Comparison of ENCODE assay signal across 25 mouse cellular contexts in genomic region chr19:60199152-60199551, GRCm38 (mm10).
"Had no signal": no experiment of that assay in that cellular context is flagged by ENCODE, and none has a peak within 500 bp of the region (broad histone marks: within the 10 kb centered on the region; RNA-seq: fewer than 3 reads in every experiment).

No protein-coding gene starts in this region.

- H3K9me3 ChIP-seq: embryonic facial prominence, embryonic 10.5 days; embryonic facial prominence, embryonic 12.5 days; embryonic facial prominence, embryonic 13.5 days; embryonic facial prominence, embryonic 15.5 days; forebrain, embryonic 10.5 days; forebrain, embryonic 12.5 days; forebrain, embryonic 13.5 days; forebrain, embryonic 15.5 days; heart, embryonic 10.5 days had no signal

- H3K4me1 ChIP-seq: embryonic facial prominence, embryonic 15.5 days had no signal

- DNase-seq: cerebellum, adult 9-11 months; cerebellum, postnatal 10 days; cerebellum, postnatal 14 days; cerebellum, postnatal 25 days; cerebellum, postnatal 36 days; embryo, embryonic 11 days; forebrain, postnatal 0 days; gastrocnemius, adult 2 months; gastrocnemius, postnatal 10 days; gastrocnemius, postnatal 14 days; gastrocnemius, postnatal 25 days; gastrocnemius, postnatal 36 days; heart, adult 11 months; heart, adult 18-20 months; heart, adult 2 months had no signal

- H3K9ac ChIP-seq: embryonic facial prominence, embryonic 12.5 days; embryonic facial prominence, embryonic 13.5 days; embryonic facial prominence, embryonic 15.5 days; forebrain, embryonic 12.5 days; forebrain, embryonic 13.5 days; forebrain, embryonic 15.5 days; forebrain, postnatal 0 days had no signal

- H3K27ac ChIP-seq: embryonic facial prominence, embryonic 10.5 days; embryonic facial prominence, embryonic 12.5 days; embryonic facial prominence, embryonic 13.5 days; embryonic facial prominence, embryonic 15.5 days; forebrain, embryonic 12.5 days; forebrain, embryonic 13.5 days; forebrain, embryonic 15.5 days; gastrocnemius, adult 2 months; heart, adult 2 months; heart, embryonic 10.5 days had no signal

- H3K4me3 ChIP-seq: embryonic facial prominence, embryonic 10.5 days; embryonic facial prominence, embryonic 12.5 days; embryonic facial prominence, embryonic 13.5 days; embryonic facial prominence, embryonic 15.5 days; erythroblast, embryonic 14.5 days; forebrain, embryonic 10.5 days; forebrain, embryonic 12.5 days; forebrain, embryonic 13.5 days; forebrain, embryonic 15.5 days; gastrocnemius, adult 2 months; heart, adult 2 months; heart, embryonic 10.5 days had no signal

- H3K27me3 ChIP-seq: embryonic facial prominence, embryonic 12.5 days; embryonic facial prominence, embryonic 13.5 days; embryonic facial prominence, embryonic 15.5 days; forebrain, embryonic 15.5 days had no signal
